Mouse (Mus musculus) forebrain, embryonic 14.5 days (tissue): Measurements from ENCODE around the gene Nudt9. TPM values are rescaled to one million over a fixed set of nuclear protein-coding genes. Genes with fewer than 3 reads are reported as not detected.

Experiments
- ATAC-seq: fragments of 200-750 bp; cut with Nextera tagmentation; 2 replicates; pipeline ENCODE4 v1.8.0; 2017; ENCODE audit warnings: mild to moderate bottlenecking, moderate library complexity
- DNase-seq: peaks from one replicate; pipeline ENCODE4 v3.0.0-alpha.2; 2015; ENCODE audit warnings: low spot score
- H3K27ac ChIP-seq: fragments of 300-500 bp; sonication (generic); 2 replicates; pipeline ENCODE4 v1.5.1; 2014; ENCODE audit warnings: low read depth, mild to moderate bottlenecking, control low read depth, low read length, moderate library complexity
- H3K27me3 ChIP-seq: fragments of 300-500 bp; sonication (generic); replicated peaks from 2 replicates; pipeline ENCODE4 v1.6.1; 2014; ENCODE audit warnings: low read length, control low read depth, mixed read lengths; ENCODE audit not compliant: control insufficient read depth, insufficient read depth
- H3K36me3 ChIP-seq: fragments of 300-500 bp; sonication (generic); 2 replicates; pipeline ENCODE4 v1.6.1; 2014; ENCODE audit warnings: low read length, control low read depth; ENCODE audit not compliant: control insufficient read depth, insufficient read depth
- H3K4me1 ChIP-seq: fragments of 300-500 bp; sonication (generic); 2 replicates; pipeline ENCODE4 v1.6.1; 2014; ENCODE audit warnings: antibody characterized with exemption, low read length, control low read depth; ENCODE audit not compliant: control insufficient read depth, insufficient read depth
- H3K4me2 ChIP-seq: fragments of 300-500 bp; sonication (generic); 2 replicates; pipeline ENCODE4 v1.6.1; 2014; ENCODE audit warnings: mild to moderate bottlenecking, control low read depth, low read length
- H3K4me3 ChIP-seq: fragments of 300-500 bp; sonication (generic); 2 replicates; pipeline ENCODE4 v1.5.1; 2014; ENCODE audit warnings: low read depth, low read length, control low read depth
- H3K9ac ChIP-seq: fragments of 300-500 bp; sonication (generic); 2 replicates; pipeline ENCODE4 v1.6.1; 2014; ENCODE audit warnings: mild to moderate bottlenecking, low read length, control low read depth, moderate library complexity
- H3K9me3 ChIP-seq: fragments of 300-500 bp; sonication (generic); replicated peaks from 2 replicates; pipeline ENCODE4 v1.6.1; 2016; ENCODE audit warnings: low read length, control low read depth, mixed read lengths; ENCODE audit not compliant: control insufficient read depth
- WGBS: fragments of 180-500 bp; shearing (Covaris S2); extraction: QIAGEN DNeasy Blood & Tissue Kit; methylation state at CpG from one replicate; pipeline ENCODE4 v1.1.7; 2014; 5-methylcytosine and 5-hydroxymethylcytosine counted together
- polyA plus RNA-seq: library from polyadenylated mRNA; unstranded; fragments of >200 nt; fragmentation: Nextera tagmentation; extraction: Ambion mirVana; gene quantifications from 2 replicates; pipeline ENCODE4 v1.2.1, GENCODE M21; 2014

Gene Nudt9
- polyA plus RNA-seq, 1 experiment from 2014 or later: 56.8 TPM

DNA sequence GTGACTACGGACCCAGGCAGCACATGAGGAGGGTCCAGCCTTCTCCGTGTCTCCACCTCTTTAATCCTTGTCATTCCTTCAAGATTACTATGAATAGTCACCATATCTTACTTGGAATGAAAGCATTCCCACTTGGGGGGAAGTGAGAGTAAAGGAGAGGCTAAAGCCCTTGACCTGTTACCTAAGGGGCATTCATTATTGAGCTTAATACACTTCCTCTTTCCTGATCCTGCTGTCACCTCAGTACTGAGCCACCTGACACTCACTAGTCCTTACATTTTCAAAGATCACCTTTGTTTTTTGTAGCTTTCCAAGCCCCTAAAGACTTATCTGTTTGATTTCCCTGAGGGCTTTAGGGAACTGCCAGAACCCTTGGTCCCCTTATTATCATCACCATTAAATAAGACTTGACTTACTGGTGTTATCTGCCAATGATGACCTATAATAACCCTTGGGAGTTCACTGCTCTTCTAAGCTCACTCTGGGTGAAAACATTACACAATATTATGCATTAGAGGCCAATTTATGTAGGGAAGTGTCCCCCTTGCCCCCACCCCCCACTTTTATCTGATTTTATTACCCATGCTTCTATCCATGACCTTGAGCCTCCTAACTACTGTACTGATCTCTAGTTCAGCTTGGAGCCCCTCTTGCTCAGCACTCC, 13.5 kb upstream of the Nudt9 start:
- DNase-seq (no peak), ATAC-seq (no peak)
- Histone ChIP-seq H3K4me1 (no peaks in the 10 kb centered on the region), H3K4me2 (no peak overlapping the region), H3K9ac (no peak overlapping the region), H3K27me3 (no peaks in the 10 kb centered on the region), H3K27ac (no peak overlapping the region), H3K9me3 (no peaks in the 10 kb centered on the region), H3K4me3 (no peak overlapping the region), H3K36me3 (no peaks in the 10 kb centered on the region)
- WGBS: 82% methylated on average over 2 of the region's 2 CpGs

DNA sequence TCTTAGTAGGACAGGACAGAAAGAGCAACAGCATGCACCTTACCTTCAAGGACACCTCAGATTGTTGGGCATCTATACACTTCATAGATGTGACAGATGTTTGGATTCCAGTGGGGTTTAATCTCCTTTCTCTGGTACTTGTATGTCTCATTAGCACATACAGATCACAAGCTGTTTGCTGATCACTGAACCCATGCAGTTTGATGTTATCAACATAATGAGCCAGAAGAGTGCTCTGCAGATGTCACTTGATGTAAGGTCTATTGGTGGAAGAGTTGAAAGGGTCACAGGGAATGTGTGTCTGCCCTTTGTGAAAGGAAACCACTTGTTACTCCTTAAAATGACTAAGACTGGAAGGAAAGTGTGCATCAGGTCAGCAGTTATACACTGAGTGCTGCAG, 11.0 kb upstream of the Nudt9 start:
- Histone ChIP-seq H3K9ac (no peak overlapping the region), H3K36me3 (no peaks in the 10 kb centered on the region), H3K4me3 (no peak overlapping the region), H3K27ac (no peak overlapping the region), H3K4me2 (no peak overlapping the region), H3K27me3 (no peaks in the 10 kb centered on the region), H3K4me1 (no peaks in the 10 kb centered on the region), H3K9me3 (no peaks in the 10 kb centered on the region)
- DNase-seq (no peak), ATAC-seq (no peak)

DNA sequence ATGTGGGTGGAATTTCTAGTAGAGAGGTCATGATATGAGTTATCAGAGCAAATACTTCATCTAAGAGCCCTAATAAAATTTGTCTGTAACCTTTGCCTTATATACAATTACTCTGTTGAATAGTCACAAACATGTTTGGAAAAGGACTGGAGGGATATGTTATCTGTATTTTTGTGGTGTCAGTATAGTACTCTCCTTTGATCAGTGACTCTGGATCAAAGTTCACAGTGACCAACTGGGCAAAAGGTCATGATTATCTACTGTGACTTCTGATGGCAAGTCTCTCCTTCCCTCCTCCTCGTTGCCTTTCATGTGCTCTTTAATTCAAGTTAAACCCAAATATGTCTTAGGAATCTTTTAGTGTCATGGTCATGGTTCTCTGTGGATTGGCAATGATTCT, 10.3 kb upstream of the Nudt9 start:
- 69% methylated on average over 1 of the region's 1 CpGs for WGBS
- Histone ChIP-seq H3K27ac (no peak overlapping the region), H3K9me3 (no peaks in the 10 kb centered on the region), H3K27me3 (no peaks in the 10 kb centered on the region), H3K4me1 (no peaks in the 10 kb centered on the region), H3K36me3 (no peaks in the 10 kb centered on the region), H3K4me2 (no peak overlapping the region), H3K4me3 (no peak overlapping the region), H3K9ac (no peak overlapping the region)
- DNase-seq (no peak), ATAC-seq (no peak)

DNA sequence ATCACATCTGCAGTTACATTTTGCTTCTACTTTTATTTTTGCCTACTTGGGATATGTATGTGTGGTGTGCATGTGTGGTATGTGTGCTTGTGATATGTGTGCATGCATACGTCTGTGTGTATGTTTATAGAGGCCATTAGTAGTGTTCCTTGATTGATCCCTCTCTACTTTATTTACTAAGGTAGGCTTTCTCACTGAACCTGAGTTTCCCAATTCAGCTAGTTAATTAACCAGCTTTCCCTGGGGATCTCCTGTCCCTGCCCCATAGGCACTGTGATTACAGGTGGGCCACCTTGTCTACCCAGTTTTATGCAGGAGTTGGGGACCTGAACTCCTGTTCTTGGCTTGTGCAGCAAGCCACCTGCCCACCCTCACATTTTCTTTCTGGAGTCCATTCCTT, 9.4 kb upstream of the Nudt9 start:
- H3K27me3 ChIP-seq: no peaks in the 10 kb centered on the region
- H3K36me3 ChIP-seq: no peaks in the 10 kb centered on the region
- no peak overlapping the region for H3K4me3 ChIP-seq
- H3K9me3 ChIP-seq: no peaks in the 10 kb centered on the region
- no peaks in the 10 kb centered on the region for H3K4me1 ChIP-seq
- no peak overlapping the region for H3K9ac ChIP-seq
- no peak overlapping the region for H3K4me2 ChIP-seq
- H3K27ac ChIP-seq: no peak overlapping the region
- WGBS: 86% methylated on average over 1 of the region's 1 CpGs
- DNase-seq: no peak
- ATAC-seq: no peak

DNA sequence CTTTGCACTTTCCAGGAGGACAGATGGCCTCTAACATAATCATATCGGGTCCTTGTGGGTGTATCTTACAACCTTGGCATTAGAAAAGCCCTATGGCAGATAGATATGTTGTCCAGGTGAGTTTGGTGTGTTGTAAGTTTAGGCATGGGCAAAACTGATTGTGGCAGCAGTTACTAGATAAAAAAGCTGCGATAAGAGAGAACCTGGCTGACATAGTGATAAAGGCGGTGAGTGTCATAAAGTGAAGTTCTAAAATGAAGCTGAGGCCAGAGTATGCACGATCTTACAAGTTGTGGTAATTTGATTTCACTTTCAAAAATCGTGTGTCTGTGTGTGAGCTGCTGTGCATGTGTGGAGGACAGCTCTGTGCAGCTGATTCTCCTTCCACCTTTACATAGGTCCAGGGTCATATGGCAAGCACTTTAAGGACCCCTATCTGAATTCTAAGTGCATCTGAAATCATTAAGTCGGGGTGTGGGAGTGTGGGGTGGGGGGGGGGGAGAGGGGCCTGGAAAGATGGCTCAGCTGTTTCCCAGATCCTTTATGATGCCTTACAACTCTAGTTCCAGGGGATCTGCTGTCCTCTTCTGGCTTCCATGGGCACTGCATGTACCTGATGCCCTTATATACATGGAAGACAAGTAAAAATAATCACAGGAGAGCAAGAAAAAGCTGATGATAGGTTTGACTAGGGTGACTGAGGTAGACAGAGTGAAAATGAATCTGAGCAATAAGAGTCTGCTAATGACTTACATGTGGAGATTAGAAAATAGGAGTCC, 6.8 kb upstream of the Nudt9 start:
- H3K4me1 ChIP-seq: no peaks in the 10 kb centered on the region
- H3K27me3 ChIP-seq: no peaks in the 10 kb centered on the region
- H3K4me2 ChIP-seq: no peak overlapping the region
- ATAC-seq (peak; percentile 44; the same call in 1 of the 2 replicates), DNase-seq (peak; percentile 51)
- H3K4me3 ChIP-seq: no peak overlapping the region
- WGBS: 73% methylated on average over 6 of the region's 6 CpGs
- H3K9me3 ChIP-seq: no peaks in the 10 kb centered on the region
- H3K9ac ChIP-seq: no peak overlapping the region
- no peak overlapping the region for H3K27ac ChIP-seq
- no peaks in the 10 kb centered on the region for H3K36me3 ChIP-seq

DNA sequence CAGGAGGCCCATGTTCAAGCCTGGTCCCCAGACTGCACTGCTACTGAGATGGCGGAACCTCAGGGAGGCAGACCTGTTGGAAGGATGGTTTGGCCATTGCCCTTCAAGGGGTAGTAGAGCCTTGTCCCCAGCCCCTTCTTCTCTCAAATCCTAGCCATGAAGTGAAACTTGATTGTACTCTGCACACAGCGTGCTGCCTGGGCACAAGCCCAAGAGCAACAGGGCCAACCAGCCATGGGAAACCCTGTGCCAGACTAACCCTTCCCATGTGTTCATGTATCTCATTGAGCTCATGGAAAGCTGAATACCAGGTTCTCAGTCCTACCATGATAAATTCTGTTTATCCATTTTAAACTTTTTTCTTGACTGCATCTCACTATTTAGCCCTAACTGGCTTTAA, 3.2 kb upstream of the Nudt9 start:
- Histone ChIP-seq H3K4me3 (no peak overlapping the region), H3K4me2 (no peak overlapping the region), H3K4me1 (peaks cover 11% of the 10 kb centered on the region), H3K27ac (no peak overlapping the region), H3K9ac (no peak overlapping the region), H3K27me3 (no peaks in the 10 kb centered on the region), H3K9me3 (no peaks in the 10 kb centered on the region), H3K36me3 (no peaks in the 10 kb centered on the region)
- ATAC-seq (no peak), DNase-seq (no peak)
- WGBS: 95% methylated on average over 2 of the region's 2 CpGs

DNA sequence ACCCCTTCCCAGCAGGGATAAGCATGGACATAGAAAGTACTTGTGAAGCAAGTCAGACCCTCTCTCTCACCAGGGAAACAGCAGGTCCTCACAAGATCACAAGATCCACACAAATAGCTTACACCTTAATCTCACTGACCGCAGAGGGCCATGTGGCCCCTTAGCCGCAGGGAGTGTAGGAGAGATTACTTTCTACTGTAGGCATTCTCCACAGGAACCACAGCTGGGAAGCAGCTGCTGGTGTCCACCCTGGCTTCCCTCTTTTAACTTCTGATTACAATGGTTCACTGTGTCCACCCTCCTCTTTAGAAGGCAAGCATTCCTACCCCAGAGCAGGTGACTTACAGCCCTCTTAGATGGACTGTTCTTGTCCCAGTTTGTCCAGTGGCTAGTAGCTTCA, 2.4 kb upstream of the Nudt9 start:
- Histone ChIP-seq H3K36me3 (no peaks in the 10 kb centered on the region), H3K27ac (no peak overlapping the region), H3K4me1 (peaks cover 15% of the 10 kb centered on the region), H3K9me3 (no peaks in the 10 kb centered on the region), H3K27me3 (no peaks in the 10 kb centered on the region), H3K4me3 (no peak overlapping the region), H3K4me2 (no peak overlapping the region), H3K9ac (no peak overlapping the region)
- WGBS: 68% methylated on average over 2 of the region's 2 CpGs
- DNase-seq (no peak), ATAC-seq (no peak)

DNA sequence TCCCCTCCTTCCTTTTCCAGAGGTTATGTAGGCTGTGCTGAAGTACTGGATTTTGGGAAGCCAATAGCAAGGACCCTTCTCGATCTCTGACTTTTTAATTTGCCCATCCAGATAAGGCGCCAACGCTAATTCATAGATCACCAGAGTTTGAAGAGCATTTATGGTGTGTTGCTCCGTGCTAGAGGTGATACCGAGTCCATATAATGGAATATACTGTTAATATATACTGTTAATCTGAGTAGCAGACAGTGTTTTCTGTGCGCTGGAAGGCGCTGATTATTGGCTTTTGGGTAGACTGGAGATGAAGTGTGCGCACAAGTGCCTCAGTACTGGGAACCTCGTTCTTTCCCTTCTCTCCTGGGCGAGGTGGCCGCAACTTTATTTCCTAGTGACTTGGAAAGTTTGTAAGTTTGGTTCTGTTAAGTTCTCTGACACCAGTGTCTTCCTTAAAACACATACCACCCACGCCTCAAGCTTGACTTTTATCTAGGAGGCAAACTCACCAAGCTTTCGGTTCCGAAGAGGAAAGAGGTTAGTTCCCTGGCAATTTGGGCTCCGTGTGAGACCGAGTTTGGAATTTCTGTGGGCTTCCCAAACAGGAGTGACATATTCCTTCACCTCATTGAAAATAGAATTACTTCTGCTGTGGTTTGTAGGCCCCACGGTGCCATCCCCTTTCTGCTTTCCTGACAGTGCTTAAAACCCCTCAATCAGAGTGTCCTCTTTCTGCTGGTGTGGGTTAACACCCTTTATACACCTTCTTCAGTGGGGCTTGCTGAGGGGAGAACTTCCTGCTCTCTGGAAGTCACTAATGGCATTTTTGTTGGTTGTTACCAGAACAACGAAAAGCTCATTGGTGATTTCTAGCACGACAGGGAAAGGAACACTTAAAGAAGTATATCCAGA, 1.3 kb downstream of the Nudt9 start:
- Histone ChIP-seq H3K4me2 (peak overlapping the region; percentile 72), H3K36me3 (peaks cover 15% of the 10 kb centered on the region), H3K9ac (peak overlapping the region; percentile 85), H3K4me1 (peaks cover 15% of the 10 kb centered on the region), H3K9me3 (no peaks in the 10 kb centered on the region), H3K27ac (no peak overlapping the region), H3K4me3 (peak overlapping the region; percentile 88), H3K27me3 (no peaks in the 10 kb centered on the region)
- DNase-seq (peak; percentile 14), ATAC-seq (no peak)
- 9% methylated on average over 19 of the region's 19 CpGs for WGBS
